Mouse (Mus musculus) liver, adult 2 months (tissue): ENCODE results near the gene Mapk9. TPM values are rescaled to one million over a fixed set of nuclear protein-coding genes. Genes with fewer than 3 reads are reported as not detected.

Experiments
- DNase-seq: peaks from one replicate; pipeline ENCODE4 v3.0.0-alpha.2; 2011; ENCODE audit warnings: low read depth, low spot score; ENCODE audit errors: extremely low read depth
- H3K27ac ChIP-seq: fragments of 200-500 bp; replicated peaks from 2 replicates; pipeline ENCODE4 v1.5.1; 2012; ENCODE audit warnings: low read depth, mild to moderate bottlenecking, control low read depth, inconsistent platforms, low read length; ENCODE audit not compliant: insufficient read depth
- H3K27me3 ChIP-seq: fragments of 200-500 bp; 2 replicates; pipeline ENCODE4 v1.6.1; 2012; ENCODE audit warnings: mild to moderate bottlenecking, moderate library complexity, low read length, inconsistent platforms; ENCODE audit not compliant: control insufficient read depth, insufficient read depth
- H3K36me3 ChIP-seq: fragments of 200-500 bp; 2 replicates; pipeline ENCODE4 v1.6.1; 2012; ENCODE audit warnings: low read length, inconsistent platforms; ENCODE audit not compliant: control insufficient read depth, insufficient read depth
- H3K4me1 ChIP-seq: fragments of 200-500 bp; 2 replicates; pipeline ENCODE4 v1.6.1; 2011; ENCODE audit warnings: low read length; ENCODE audit not compliant: control insufficient read depth, insufficient read depth
- H3K4me3 ChIP-seq: fragments of 200-500 bp; 2 replicates; pipeline ENCODE4 v1.5.1; 2011; ENCODE audit warnings: low read depth, mild to moderate bottlenecking, control low read depth, low read length, moderate library complexity; ENCODE audit not compliant: insufficient read depth
- H3K79me2 ChIP-seq: fragments of 200-500 bp; 2 replicates; pipeline ENCODE4 v1.6.1; 2012; ENCODE audit warnings: inconsistent platforms, mild to moderate bottlenecking, low read length, moderate library complexity; ENCODE audit not compliant: control insufficient read depth, insufficient read depth
- H3K9ac ChIP-seq: fragments of 200-500 bp; 2 replicates; pipeline ENCODE4 v1.6.1; 2012; ENCODE audit warnings: low read depth, mild to moderate bottlenecking, control low read depth, inconsistent platforms, low read length
- CTCF ChIP-seq: fragments of 200-500 bp; IDR thresholded peaks from 2 replicates; pipeline ENCODE4 v1.5.1; 2011; ENCODE audit warnings: low read depth, low read length, control low read depth
- POLR2A ChIP-seq: fragments of 200-500 bp; IDR thresholded peaks from 2 replicates; pipeline ENCODE4 v1.6.1; 2011; ENCODE audit warnings: low read length, control low read depth; ENCODE audit not compliant: insufficient read depth; ENCODE audit errors: extremely low read depth
- WGBS: fragments of 180-500 bp; shearing (Covaris S2); methylation state at CpG from one replicate; pipeline ENCODE4 v1.1.7; 2018; 5-methylcytosine and 5-hydroxymethylcytosine counted together
- polyA plus RNA-seq: library from polyadenylated mRNA; depleted of rRNA; stranded (reverse); fragments of >200 nt; gene quantifications from 2 replicates; pipeline ENCODE4 v1.2.3, GENCODE M21; 2012
- total RNA-seq: library from RNA; depleted of rRNA; stranded (reverse); fragments of >200 nt; gene quantifications from 2 replicates; pipeline ENCODE4 v1.2.3, GENCODE M21; 2014

The Mapk9 gene
- total and polyA plus RNA-seq, 2 experiments, result 15.6 to 25.9 TPM

DNA sequence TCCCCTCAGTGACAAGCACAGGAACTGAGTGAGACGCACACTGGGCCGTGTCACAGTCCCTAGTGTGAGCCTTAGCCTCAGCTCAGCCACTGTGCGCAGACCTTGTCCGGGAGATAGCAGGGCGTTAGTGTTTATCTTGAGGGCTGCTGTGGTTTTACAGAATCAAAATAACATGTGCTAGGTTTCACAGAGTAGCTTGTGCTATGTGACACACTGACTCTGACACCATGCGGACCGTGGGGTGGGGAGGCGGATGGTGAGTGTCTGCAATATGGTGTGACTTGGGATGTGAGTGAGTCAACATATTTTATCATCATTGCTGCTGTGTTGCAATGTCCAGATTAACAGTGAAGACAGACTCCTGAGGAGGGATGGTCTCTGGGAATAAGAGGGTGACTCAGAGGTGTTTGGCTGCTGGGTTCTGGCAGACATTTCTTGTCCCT, 35.4 kb upstream of the Mapk9 start:
- DNase-seq, result no peak
- TF ChIP-seq POLR2A (no peak), CTCF (no peak)
- 75% methylated on average over 8 of the region's 8 CpGs for WGBS
- no peaks in the 10 kb centered on the region for H3K4me1 ChIP-seq
- H3K79me2 ChIP-seq, result no peaks in the 10 kb centered on the region
- no peaks in the 10 kb centered on the region for H3K27me3 ChIP-seq
- no peak overlapping the region for H3K27ac ChIP-seq
- H3K9ac ChIP-seq, result no peak overlapping the region
- no peak overlapping the region for H3K4me3 ChIP-seq
- H3K36me3 ChIP-seq, result no peaks in the 10 kb centered on the region

DNA sequence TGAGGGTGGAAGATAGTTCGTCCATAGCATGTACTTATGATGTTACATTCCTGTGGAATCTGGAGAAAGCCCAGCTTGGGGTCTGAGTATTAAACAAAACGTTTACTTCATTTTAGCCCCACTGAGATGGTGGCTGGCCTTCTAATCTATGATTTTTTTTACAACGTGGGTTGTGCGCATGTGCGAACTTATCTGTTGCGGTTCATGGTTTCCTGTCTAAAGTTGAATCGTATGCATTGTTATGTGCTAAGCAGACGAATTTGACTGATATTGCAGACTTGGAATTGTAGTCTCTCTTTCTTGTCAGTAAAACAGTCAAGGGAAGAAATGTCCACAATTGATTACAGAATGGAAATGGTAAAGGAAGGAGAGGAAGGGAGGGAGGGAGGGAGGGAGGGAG, 34.7 kb upstream of the Mapk9 start:
- Histone ChIP-seq H3K27ac (no peak overlapping the region), H3K79me2 (no peaks in the 10 kb centered on the region), H3K4me3 (no peak overlapping the region), H3K9ac (no peak overlapping the region), H3K36me3 (no peaks in the 10 kb centered on the region), H3K27me3 (no peaks in the 10 kb centered on the region), H3K4me1 (no peaks in the 10 kb centered on the region)
- no peak for DNase-seq
- TF ChIP-seq POLR2A (no peak), CTCF (no peak)
- 76% methylated on average over 8 of the region's 8 CpGs for WGBS

GRCm38 (mm10) chr11:49818869-49819566, 27.5 kb upstream of the Mapk9 start:
- no peaks in the 10 kb centered on the region for H3K36me3 ChIP-seq
- H3K79me2 ChIP-seq, result no peaks in the 10 kb centered on the region
- no peaks in the 10 kb centered on the region for H3K27me3 ChIP-seq
- WGBS, result 89% methylated on average over 15 of the region's 15 CpGs
- H3K27ac ChIP-seq, result no peak overlapping the region
- no peak for DNase-seq
- TF ChIP-seq CTCF, result no peak
- no peak for TF ChIP-seq POLR2A
- no peak overlapping the region for H3K4me3 ChIP-seq
- H3K4me1 ChIP-seq, result no peaks in the 10 kb centered on the region
- no peak overlapping the region for H3K9ac ChIP-seq

GRCm38 (mm10) chr11:49819676-49820075, 26.9 kb upstream of the Mapk9 start:
- TF ChIP-seq POLR2A, result no peak
- no peak for TF ChIP-seq CTCF
- no peaks in the 10 kb centered on the region for H3K36me3 ChIP-seq
- no peaks in the 10 kb centered on the region for H3K79me2 ChIP-seq
- WGBS, result 92% methylated on average over 7 of the region's 7 CpGs
- H3K9ac ChIP-seq, result no peak overlapping the region
- no peaks in the 10 kb centered on the region for H3K27me3 ChIP-seq
- no peak overlapping the region for H3K27ac ChIP-seq
- H3K4me3 ChIP-seq, result no peak overlapping the region
- H3K4me1 ChIP-seq, result no peaks in the 10 kb centered on the region
- no peak for DNase-seq

DNA sequence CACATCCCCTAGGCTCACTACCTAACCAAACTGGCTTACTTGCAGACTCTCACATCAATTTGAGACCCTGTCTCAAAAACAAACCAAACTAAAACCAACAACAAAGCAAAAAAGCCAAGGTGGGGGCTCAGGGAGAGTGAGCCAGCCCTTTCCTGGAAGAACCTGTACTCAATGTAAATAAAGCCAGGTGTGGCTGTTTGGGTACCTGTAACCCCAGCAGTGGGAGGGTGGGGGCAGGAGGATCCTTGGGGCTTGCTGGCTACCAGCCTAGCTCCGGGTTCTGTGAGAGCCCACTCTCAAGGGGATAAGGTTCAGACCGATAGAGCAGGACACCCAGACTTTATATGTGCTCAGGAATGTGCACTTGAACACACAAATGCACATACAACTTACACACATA, 25.6 kb upstream of the Mapk9 start:
- Histone ChIP-seq H3K36me3 (no peaks in the 10 kb centered on the region), H3K9ac (no peak overlapping the region), H3K79me2 (no peaks in the 10 kb centered on the region), H3K27me3 (no peaks in the 10 kb centered on the region), H3K27ac (no peak overlapping the region), H3K4me1 (no peaks in the 10 kb centered on the region), H3K4me3 (no peak overlapping the region)
- WGBS, result 88% methylated on average over 2 of the region's 2 CpGs
- TF ChIP-seq POLR2A (no peak), CTCF (no peak)
- DNase-seq, result no peak

- no peaks in the 10 kb centered on the region for H3K27me3 ChIP-seq
- no peak overlapping the region for H3K4me3 ChIP-seq
- H3K9ac ChIP-seq, result no peak overlapping the region
- TF ChIP-seq POLR2A (no peak), CTCF (no peak)
- no peak overlapping the region for H3K27ac ChIP-seq
- H3K79me2 ChIP-seq, result no peaks in the 10 kb centered on the region
- H3K4me1 ChIP-seq, result no peaks in the 10 kb centered on the region
- no peak for DNase-seq
- 71% methylated on average over 2 of the region's 2 CpGs for WGBS
- H3K36me3 ChIP-seq, result no peaks in the 10 kb centered on the region
Observed at GRCm38 (mm10) chr11:49821546-49821945, 25.0 kb upstream of the Mapk9 start.
